Mouse (Mus musculus) splenic B cell, adult 2 months (primary cell): Measurements from ENCODE around the gene Dnmbp.

Source experiments
- DNase-seq: peaks from one replicate; pipeline ENCODE4 v3.0.0-alpha.2; 2011; ENCODE audit warnings: low read depth, low spot score
- H3K27me3 ChIP-seq: 2 replicates; pipeline ENCODE4 v1.6.1; 2012; ENCODE audit warnings: mild to moderate bottlenecking, low read length, moderate library complexity, mixed read lengths; ENCODE audit not compliant: control insufficient read depth, poor library complexity, insufficient read depth, severe bottlenecking
- H3K36me3 ChIP-seq: 2 replicates; pipeline ENCODE4 v1.6.1; 2012; ENCODE audit warnings: mild to moderate bottlenecking, low read length, moderate library complexity, mixed read lengths; ENCODE audit not compliant: control insufficient read depth, poor library complexity, insufficient read depth, severe bottlenecking

The Dnmbp gene

DNA sequence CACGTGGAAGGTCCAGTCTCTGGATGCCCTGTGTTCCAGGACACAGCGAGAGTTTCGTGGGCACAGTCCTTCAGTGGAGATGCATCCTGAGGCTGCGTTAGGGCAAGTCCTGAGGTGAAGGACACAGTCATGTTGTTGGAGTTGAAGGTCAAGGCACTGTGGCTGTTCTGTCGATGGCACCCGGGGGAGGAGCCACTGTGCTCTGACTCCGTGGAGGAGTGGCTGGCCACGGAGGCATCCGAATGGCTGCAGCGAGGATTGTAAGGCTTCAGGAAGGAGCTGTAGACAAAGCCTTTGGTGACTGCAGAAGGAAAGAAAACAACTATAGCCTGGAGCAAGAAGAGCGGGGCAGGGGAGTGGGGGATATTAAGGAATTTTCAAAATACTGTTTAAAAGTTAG, 90.0 kb downstream of the Dnmbp start:
- DNase-seq, result no peak
- H3K27me3 ChIP-seq, result no peaks in the 10 kb centered on the region
- H3K36me3 ChIP-seq, result no peaks in the 10 kb centered on the region

GRCm38 (mm10) chr19:43847966-43848365, 92.0 kb downstream of the Dnmbp start:
- H3K27me3 ChIP-seq, result no peaks in the 10 kb centered on the region
- DNase-seq, result no peak
- H3K36me3 ChIP-seq, result no peaks in the 10 kb centered on the region

GRCm38 (mm10) chr19:43847056-43847455, 92.9 kb downstream of the Dnmbp start:
- no peaks in the 10 kb centered on the region for H3K36me3 ChIP-seq
- no peaks in the 10 kb centered on the region for H3K27me3 ChIP-seq
- DNase-seq, result no peak

GRCm38 (mm10) chr19:43845331-43845908, 94.6 kb downstream of the Dnmbp start:
- H3K36me3 ChIP-seq, result no peaks in the 10 kb centered on the region
- no peaks in the 10 kb centered on the region for H3K27me3 ChIP-seq
- DNase-seq, result no peak

DNA sequence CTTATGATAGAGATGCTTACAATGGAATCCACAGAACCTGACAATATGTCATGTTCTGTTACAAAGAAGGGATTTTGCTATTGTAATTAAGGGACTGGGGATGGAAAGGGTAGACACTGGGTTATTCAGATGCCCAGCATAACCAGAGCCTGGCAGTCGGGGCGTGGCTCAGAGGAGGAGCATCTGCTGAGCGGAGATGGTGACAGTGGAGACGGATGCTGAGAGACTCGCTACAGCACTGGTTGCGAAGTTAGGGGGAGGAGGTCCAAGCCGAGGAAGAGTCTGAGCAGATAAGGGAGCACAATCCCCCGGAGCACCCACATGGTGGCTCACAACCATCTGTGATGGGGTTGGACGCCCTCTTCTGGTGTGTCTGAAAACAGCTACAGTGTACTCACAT, 96.8 kb downstream of the Dnmbp start:
- DNase-seq, result no peak
- Histone ChIP-seq H3K27me3 (no peaks in the 10 kb centered on the region), H3K36me3 (no peaks in the 10 kb centered on the region)

GRCm38 (mm10) chr19:43832425-43833069, 107.4 kb downstream of the Dnmbp start:
- DNase-seq, result peak; percentile 82
- Histone ChIP-seq H3K36me3 (no peaks in the 10 kb centered on the region), H3K27me3 (no peaks in the 10 kb centered on the region)

DNA sequence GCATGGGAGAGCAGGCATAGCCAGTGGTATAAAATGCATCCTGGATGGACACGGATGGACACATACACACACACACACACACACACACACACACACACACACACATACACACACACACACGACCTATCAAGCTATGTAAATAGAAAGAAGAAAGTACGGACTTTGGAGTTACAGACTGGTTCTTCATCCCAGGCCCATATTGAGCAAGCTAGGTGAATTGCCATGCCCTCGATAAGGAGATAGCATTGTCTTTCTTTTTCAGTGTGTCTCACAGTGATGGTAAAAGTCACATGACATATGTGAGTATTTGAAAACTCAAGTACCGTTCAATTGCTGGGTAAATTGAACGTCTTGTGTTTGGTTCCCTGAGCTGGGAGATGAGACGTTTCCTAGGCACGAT, 113.1 kb downstream of the Dnmbp start:
- Histone ChIP-seq H3K36me3 (no peaks in the 10 kb centered on the region), H3K27me3 (no peaks in the 10 kb centered on the region)
- DNase-seq, result no peak

GRCm38 (mm10) chr19:43815661-43816414, 124.2 kb downstream of the Dnmbp start:
- H3K27me3 ChIP-seq, result no peaks in the 10 kb centered on the region
- DNase-seq, result no peak
- no peaks in the 10 kb centered on the region for H3K36me3 ChIP-seq

DNA sequence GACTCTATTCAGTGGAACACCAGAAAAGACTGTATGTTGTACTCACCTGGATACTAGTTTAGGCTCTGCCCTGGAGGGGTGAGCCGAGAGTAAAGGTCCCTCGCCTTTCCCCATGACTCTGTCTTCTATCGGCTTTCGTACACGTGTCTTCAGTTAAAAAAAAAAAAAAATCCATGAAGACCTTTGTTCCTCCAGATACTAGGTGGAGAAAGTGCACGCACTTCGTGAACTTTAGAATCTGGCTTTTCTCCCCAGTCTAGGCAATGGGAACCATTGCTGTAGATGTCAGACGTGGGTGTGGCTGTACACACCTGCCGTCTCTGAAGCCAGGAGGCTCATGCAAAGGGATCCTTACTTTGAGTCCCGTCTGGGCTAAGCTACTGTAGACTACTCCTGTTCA, 126.7 kb downstream of the Dnmbp start:
- no peaks in the 10 kb centered on the region for H3K36me3 ChIP-seq
- H3K27me3 ChIP-seq, result no peaks in the 10 kb centered on the region
- DNase-seq, result no peak

- no peak for DNase-seq
- Histone ChIP-seq H3K27me3 (no peaks in the 10 kb centered on the region), H3K36me3 (no peaks in the 10 kb centered on the region)
Observed at GRCm38 (mm10) chr19:43811419-43811818, 128.6 kb downstream of the Dnmbp start.

DNA sequence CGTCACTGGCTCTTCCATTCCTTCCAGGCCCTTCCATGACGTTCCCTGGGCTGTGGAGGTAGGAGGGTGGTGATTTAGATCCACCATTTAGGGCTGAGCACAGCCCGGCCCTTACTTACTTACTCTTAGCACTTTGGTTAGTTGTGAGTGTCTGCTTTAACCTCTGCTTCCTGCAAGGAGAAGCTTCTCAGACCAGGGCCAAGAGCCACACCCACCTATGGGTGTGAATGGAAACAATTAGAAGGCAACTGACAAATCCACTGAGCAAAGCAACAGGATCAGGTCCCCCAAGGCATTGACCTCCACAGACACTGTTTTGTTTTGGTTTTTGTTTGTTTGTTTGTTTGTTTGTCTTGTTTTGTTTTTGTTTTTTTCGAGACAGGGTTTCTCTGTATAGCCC, 130.7 kb downstream of the Dnmbp start:
- Histone ChIP-seq H3K36me3 (no peaks in the 10 kb centered on the region), H3K27me3 (no peaks in the 10 kb centered on the region)
- DNase-seq, result no peak

GRCm38 (mm10) chr19:43803866-43804265, 136.1 kb downstream of the Dnmbp start:
- no peak for DNase-seq
- Histone ChIP-seq H3K36me3 (no peaks in the 10 kb centered on the region), H3K27me3 (no peaks in the 10 kb centered on the region)

DNA sequence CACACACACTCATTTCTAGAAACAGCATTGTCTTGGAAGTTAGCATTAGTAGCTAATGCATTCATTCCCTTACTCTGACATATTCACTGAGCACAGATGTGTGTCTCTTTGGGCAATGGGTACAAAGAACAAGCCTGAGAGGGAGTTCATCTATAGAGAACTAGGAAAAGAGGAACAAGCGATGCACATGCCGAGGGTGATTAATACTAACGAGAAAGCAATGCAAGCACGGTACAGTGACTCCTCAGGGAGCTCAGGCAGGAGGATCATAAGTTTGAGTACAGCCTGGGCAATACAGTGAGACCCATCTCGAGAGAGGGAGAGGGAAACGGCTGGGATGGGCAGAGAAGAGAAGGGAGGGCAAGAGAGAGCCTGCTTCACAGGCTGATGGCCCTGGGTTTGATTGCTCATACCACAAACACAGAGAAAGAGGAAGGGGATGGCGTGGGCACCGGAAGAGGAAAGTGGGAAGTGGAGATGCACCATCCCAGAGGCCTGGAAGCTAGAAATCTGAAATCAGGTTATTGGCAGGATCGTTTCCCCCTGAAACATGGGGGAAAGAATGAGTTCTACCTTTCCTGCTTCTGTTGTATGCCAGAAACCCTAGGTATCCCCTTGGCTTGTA, 138.5 kb downstream of the Dnmbp start:
- no peaks in the 10 kb centered on the region for H3K36me3 ChIP-seq
- DNase-seq, result peak; percentile 5
- no peaks in the 10 kb centered on the region for H3K27me3 ChIP-seq

- H3K36me3 ChIP-seq, result no peaks in the 10 kb centered on the region
- no peak for DNase-seq
- no peaks in the 10 kb centered on the region for H3K27me3 ChIP-seq
Observed at GRCm38 (mm10) chr19:43797216-43797615, 142.8 kb downstream of the Dnmbp start.
